Mouse (Mus musculus): ENCODE measurements around the gene Gm11273. TPM values are rescaled to one million over a fixed set of nuclear protein-coding genes. Genes with fewer than 3 reads are reported as not detected.
"Not testable (repeated sequence)": the region's sequence is repeated elsewhere in the genome, so short reads cannot be mapped to it uniquely, and the experiment has no call there.

Gm11273 gene
- polyA plus RNA-seq, 1 experiment from 2014 or later = 6.6 TPM

- Histone ChIP-seq H3K4me1 (replicated peaks; ENCODE audit: control insufficient read depth, insufficient read depth, low read length) (no peaks in the 10 kb centered on the region), H3K9me3 (ENCODE audit: control insufficient read depth, low read length) (no peaks in the 10 kb centered on the region), H3K4me3 (replicated peaks; ENCODE audit: low read length) (no peak overlapping the region), H3K36me3 (replicated peaks; ENCODE audit: control insufficient read depth, insufficient read depth) (no peaks in the 10 kb centered on the region), H3K4me2 (replicated peaks) (no peak overlapping the region), H3K27me3 (ENCODE audit: control insufficient read depth, insufficient read depth, low read length) (no peaks in the 10 kb centered on the region), H3K9ac (no peak overlapping the region), H3K27ac (no peak overlapping the region)
- WGBS = 94% methylated on average over 5 of the region's 5 CpGs
- DNase-seq (ENCODE audit: low spot score) = no peak
- ATAC-seq (ENCODE audit: low FRiP score) = no peak
These were observed 8.4 kb downstream of the Gm11273 start for GRCm38 (mm10) chr13:21492847-21493246.

- DNase-seq (ENCODE audit: low spot score) = no peak
- 98% methylated on average over 1 of the region's 1 CpGs for WGBS
- no peak overlapping the region for H3K4me3 ChIP-seq (replicated peaks; ENCODE audit: low read length)
These were observed 14.3 kb downstream of the Gm11273 start for GRCm38 (mm10) chr13:21486881-21487280.

GRCm38 (mm10) chr13:21478759-21479670 lies 22.2 kb downstream of the Gm11273 start, which contains the start of the genes Zkscan4 and Gm10065:
Gene Zkscan4 (plus strand): TSS chr13:21478907.
Gene Gm10065 (minus strand): TSS chr13:21479441.
- Histone ChIP-seq H3K4me1 (replicated peaks; ENCODE audit: control insufficient read depth, insufficient read depth, low read length) (peaks cover 20% of the 10 kb centered on the region), H3K9ac (peak within 1 kb of the TSS; percentile 75), H3K27ac (peak within 1 kb of the TSS; percentile 87), H3K4me2 (replicated peaks) (peak within 1 kb of the TSS; percentile 61), H3K4me3 (replicated peaks; ENCODE audit: low read length) (peak within 1 kb of the TSS; percentile 53)
- peak; percentile 89 for ATAC-seq (ENCODE audit: low FRiP score)
- not testable (repeated sequence) for H3K27me3 ChIP-seq (ENCODE audit: control insufficient read depth, insufficient read depth, low read length); H3K9me3 ChIP-seq (ENCODE audit: control insufficient read depth, low read length); H3K36me3 ChIP-seq (replicated peaks; ENCODE audit: control insufficient read depth, insufficient read depth)
- peak; percentile 88 for DNase-seq (ENCODE audit: low spot score)
- 3% methylated on average over 22 of the region's 31 CpGs for WGBS

More at GRCm38 (mm10) chr13:21486881-21487280, 14.3 kb downstream of the Gm11273 start:
- Histone ChIP-seq H3K36me3 (replicated peaks; ENCODE audit: control insufficient read depth, insufficient read depth) (peaks cover 29% of the 10 kb centered on the region), H3K4me1 (replicated peaks; ENCODE audit: control insufficient read depth, insufficient read depth, low read length) (no peaks in the 10 kb centered on the region), H3K9ac (no peak overlapping the region), H3K27ac (no peak overlapping the region), H3K4me2 (replicated peaks) (no peak overlapping the region), H3K9me3 (ENCODE audit: control insufficient read depth, low read length) (no peaks in the 10 kb centered on the region), H3K27me3 (ENCODE audit: control insufficient read depth, insufficient read depth, low read length) (no peaks in the 10 kb centered on the region)
- ATAC-seq (ENCODE audit: low FRiP score) = no peak

GRCm38 (mm10) chr13:21472427-21472826 lies 28.8 kb downstream of the Gm11273 start:
- no peak overlapping the region for H3K4me3 ChIP-seq (replicated peaks; ENCODE audit: low read length)
- H3K9ac ChIP-seq = no peak overlapping the region
- H3K4me2 ChIP-seq (replicated peaks) = no peak overlapping the region
- no peaks in the 10 kb centered on the region for H3K36me3 ChIP-seq (replicated peaks; ENCODE audit: control insufficient read depth, insufficient read depth)
- 0 out of 2 replicates have a peak, but pooled peaks cover 5% of the 10 kb centered on the region for H3K4me1 ChIP-seq (replicated peaks; ENCODE audit: control insufficient read depth, insufficient read depth, low read length)
- H3K27ac ChIP-seq = no peak overlapping the region
- no peak for ATAC-seq (ENCODE audit: low FRiP score)
- 29% methylated on average over 4 of the region's 4 CpGs for WGBS
- no peaks in the 10 kb centered on the region for H3K27me3 ChIP-seq (ENCODE audit: control insufficient read depth, insufficient read depth, low read length)
- DNase-seq (ENCODE audit: low spot score) = no peak
- H3K9me3 ChIP-seq (ENCODE audit: control insufficient read depth, low read length) = no peaks in the 10 kb centered on the region

- no peak overlapping the region for H3K27ac ChIP-seq
- WGBS = 25% methylated on average over 9 of the region's 9 CpGs
- H3K4me3 ChIP-seq (replicated peaks; ENCODE audit: low read length) = no peak overlapping the region
- H3K27me3 ChIP-seq (ENCODE audit: control insufficient read depth, insufficient read depth, low read length) = no peaks in the 10 kb centered on the region; the same call in 1 of the 2 replicates
- ATAC-seq (ENCODE audit: low FRiP score) = no peak
- 0 out of 2 replicates have a peak, but pooled peaks cover 5% of the 10 kb centered on the region for H3K4me1 ChIP-seq (replicated peaks; ENCODE audit: control insufficient read depth, insufficient read depth, low read length)
- no peak for DNase-seq (ENCODE audit: low spot score)
- H3K4me2 ChIP-seq (replicated peaks) = peak overlapping the region; percentile 82
- H3K9ac ChIP-seq = no peak overlapping the region
- no peaks in the 10 kb centered on the region for H3K9me3 ChIP-seq (ENCODE audit: control insufficient read depth, low read length)
- no peaks in the 10 kb centered on the region for H3K36me3 ChIP-seq (replicated peaks; ENCODE audit: control insufficient read depth, insufficient read depth)
These were observed 32.1 kb downstream of the Gm11273 start for GRCm38 (mm10) chr13:21469097-21469496.

GRCm38 (mm10) chr13:21468061-21469019 lies 32.9 kb downstream of the Gm11273 start, which contains the start of gene Nkapl:
Gene Nkapl (minus strand): TSS chr13:21468509.
- Histone ChIP-seq H3K27ac (peak within 1 kb of the TSS; percentile 68), H3K4me2 (replicated peaks) (peak within 1 kb of the TSS; percentile 82), H3K36me3 (replicated peaks; ENCODE audit: control insufficient read depth, insufficient read depth) (no peaks in the 10 kb centered on the region), H3K4me3 (replicated peaks; ENCODE audit: low read length) (peak within 1 kb of the TSS; percentile 53), H3K4me1 (replicated peaks; ENCODE audit: control insufficient read depth, insufficient read depth, low read length) (0 out of 2 replicates have a peak, but pooled peaks cover 5% of the 10 kb centered on the region), H3K9ac (peak within 1 kb of the TSS; percentile 76), H3K9me3 (ENCODE audit: control insufficient read depth, low read length) (no peaks in the 10 kb centered on the region), H3K27me3 (ENCODE audit: control insufficient read depth, insufficient read depth, low read length) (no peaks in the 10 kb centered on the region; the same call in 1 of the 2 replicates)
- DNase-seq (ENCODE audit: low spot score) (peak; percentile 89), ATAC-seq (ENCODE audit: low FRiP score) (peak; percentile 99)
- 1% methylated on average over 54 of the region's 54 CpGs for WGBS

- Histone ChIP-seq H3K27ac (no peak overlapping the region), H3K4me1 (replicated peaks; ENCODE audit: control insufficient read depth, insufficient read depth, low read length) (0 out of 2 replicates have a peak, but pooled peaks cover 5% of the 10 kb centered on the region), H3K9ac (no peak overlapping the region), H3K27me3 (ENCODE audit: control insufficient read depth, insufficient read depth, low read length) (no peaks in the 10 kb centered on the region; the same call in 1 of the 2 replicates), H3K9me3 (ENCODE audit: control insufficient read depth, low read length) (no peaks in the 10 kb centered on the region), H3K4me3 (replicated peaks; ENCODE audit: low read length) (peak overlapping the region; percentile 53; the same call in 1 of the 2 replicates), H3K4me2 (replicated peaks) (0 out of 2 replicates have a peak overlapping the region, but pooled peaks have one; percentile 82), H3K36me3 (replicated peaks; ENCODE audit: control insufficient read depth, insufficient read depth) (no peaks in the 10 kb centered on the region)
- 88% methylated on average over 10 of the region's 10 CpGs for WGBS
- DNase-seq (ENCODE audit: low spot score) (no peak), ATAC-seq (ENCODE audit: low FRiP score) (no peak)
These were observed 33.9 kb downstream of the Gm11273 start for GRCm38 (mm10) chr13:21467336-21467735.

GRCm38 (mm10) chr13:21462516-21462915 lies 38.7 kb downstream of the Gm11273 start:
- 55% methylated on average over 9 of the region's 9 CpGs for WGBS
- not testable (repeated sequence) for H3K36me3 ChIP-seq (replicated peaks; ENCODE audit: control insufficient read depth, insufficient read depth); ATAC-seq (ENCODE audit: low FRiP score); H3K4me1 ChIP-seq (replicated peaks; ENCODE audit: control insufficient read depth, insufficient read depth, low read length); H3K4me3 ChIP-seq (replicated peaks; ENCODE audit: low read length); H3K9me3 ChIP-seq (ENCODE audit: control insufficient read depth, low read length); H3K27me3 ChIP-seq (ENCODE audit: control insufficient read depth, insufficient read depth, low read length); DNase-seq (ENCODE audit: low spot score); H3K4me2 ChIP-seq (replicated peaks); H3K27ac ChIP-seq; H3K9ac ChIP-seq

Data from hindbrain, embryonic 14.5 days (tissue).